Comparison of ENCODE assay signal across 10 mouse cellular contexts in the genomic region with DNA sequence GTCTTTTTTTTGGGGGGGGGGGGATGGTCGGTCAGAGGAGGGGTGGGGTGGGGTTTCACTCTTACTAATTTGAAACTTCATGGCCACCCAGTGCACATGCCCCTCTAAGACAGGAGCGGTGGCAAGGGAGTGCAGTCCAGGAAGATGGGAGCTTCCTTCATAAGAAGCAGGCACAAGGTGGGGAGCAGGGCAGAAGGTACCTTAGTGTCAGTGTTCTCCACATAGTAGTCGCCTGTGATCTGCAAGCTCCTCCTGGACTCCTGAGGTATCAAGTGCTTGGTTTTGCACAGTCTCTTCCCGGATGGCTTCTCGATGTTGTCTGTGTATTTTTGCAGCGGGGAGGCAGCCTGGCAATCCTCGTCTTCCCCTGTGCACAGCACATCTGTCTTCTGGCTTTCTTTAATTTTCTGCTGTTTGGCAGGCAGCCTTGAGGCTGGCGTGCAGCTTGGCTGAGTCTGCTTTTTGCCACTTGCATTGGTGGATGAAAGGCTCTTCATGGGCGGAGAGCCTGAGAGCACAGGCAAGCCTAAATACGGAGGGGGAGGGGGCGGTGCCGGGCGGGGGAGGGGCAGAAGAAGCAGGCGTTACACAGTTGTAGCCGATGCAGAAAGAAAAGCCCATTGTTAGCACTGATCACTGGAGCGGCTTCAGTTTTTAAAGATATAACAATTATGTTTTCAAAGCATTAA.
DNase-seq lines count a peak whose midpoint lies in the region; ATAC-seq and TF ChIP-seq lines count a peak whose summit lies in the region.
"Had no signal": no experiment of that assay in that cellular context is flagged by ENCODE, and none has a peak within 500 bp of the region (broad histone marks: within the 10 kb centered on the region; RNA-seq: fewer than 3 reads in every experiment).

No protein-coding gene starts in this region.

- no peak for TF ChIP-seq EP300 in heart, adult 2 months (IDR thresholded peaks at IDR 0.05; ENCODE audit: insufficient read depth, low read depth, low read length)

- ATAC-seq in neural tube, embryonic 11.5 days (ENCODE audit: insufficient read depth, low FRiP score, low TSS enrichment): peak; percentile 35; the same call in 1 of the 2 replicates
- peak; percentile 84 for ATAC-seq in forebrain, embryonic 16.5 days
- ATAC-seq in neural tube, embryonic 12.5 days (ENCODE audit: low FRiP score, low read depth): 0 out of 2 replicates have a peak, but pooled peaks have one; percentile 55

- H3K27me3 ChIP-seq in neural tube, embryonic 11.5 days (ENCODE audit: control insufficient read depth, insufficient read depth, low read length): 0 out of 2 replicates have a peak, but pooled peaks cover 2% of the 10 kb centered on the region
- H3K27me3 ChIP-seq in forebrain, embryonic 16.5 days (replicated peaks; ENCODE audit: control insufficient read depth, insufficient read depth, low read length): no peaks in the 10 kb centered on the region
- H3K27me3 ChIP-seq in neural tube, embryonic 12.5 days (replicated peaks): 0 out of 2 replicates have a peak, but pooled peaks cover 3% of the 10 kb centered on the region
- no peaks in the 10 kb centered on the region for H3K27me3 ChIP-seq in heart, adult 2 months (ENCODE audit: control insufficient read depth, insufficient read depth, low read length)
- H3K27me3 ChIP-seq: stomach, embryonic 15.5 days had no signal

- TF ChIP-seq POLR2A in heart, adult 2 months (IDR thresholded peaks at IDR 0.05; ENCODE audit: insufficient read depth, low read depth, low read length): no peak

- no peaks in the 10 kb centered on the region for H3K36me3 ChIP-seq in neural tube, embryonic 11.5 days (ENCODE audit: control insufficient read depth, insufficient read depth, low read length)
- no peaks in the 10 kb centered on the region for H3K36me3 ChIP-seq in forebrain, embryonic 16.5 days (ENCODE audit: control insufficient read depth, insufficient read depth)
- H3K36me3 ChIP-seq in neural tube, embryonic 12.5 days: peaks cover 24% of the 10 kb centered on the region
- H3K36me3 ChIP-seq in heart, adult 2 months (ENCODE audit: control insufficient read depth, insufficient read depth, low read length): no peaks in the 10 kb centered on the region
- H3K36me3 ChIP-seq: stomach, embryonic 15.5 days had no signal

- intact Hi-C loops in heart, adult 2 months (cut with DNase I): no loop called here

- no peak overlapping the region for H3K4me2 ChIP-seq in neural tube, embryonic 11.5 days (ENCODE audit: low read depth)
- no peak overlapping the region for H3K4me2 ChIP-seq in forebrain, embryonic 16.5 days (ENCODE audit: low read length)
- no peak overlapping the region for H3K4me2 ChIP-seq in neural tube, embryonic 12.5 days (replicated peaks)
- H3K4me2 ChIP-seq: stomach, embryonic 15.5 days had no signal

- H3K9me3 ChIP-seq in neural tube, embryonic 11.5 days (ENCODE audit: control insufficient read depth, low read length): no peaks in the 10 kb centered on the region
- H3K9me3 ChIP-seq in forebrain, embryonic 16.5 days (ENCODE audit: control insufficient read depth, low read length): no peaks in the 10 kb centered on the region
- H3K9me3 ChIP-seq in neural tube, embryonic 12.5 days: no peaks in the 10 kb centered on the region
- H3K9me3 ChIP-seq: stomach, embryonic 15.5 days had no signal

- no peaks in the 10 kb centered on the region for H3K79me2 ChIP-seq in heart, adult 2 months (replicated peaks; ENCODE audit: control insufficient read depth, insufficient read depth, low read length)

- no peak for TF ChIP-seq CTCF in heart, adult 2 months (IDR thresholded peaks at IDR 0.05)

- no peak overlapping the region for H3K27ac ChIP-seq in neural tube, embryonic 11.5 days (ENCODE audit: low read depth, low read length)
- peak overlapping the region; percentile 56 for H3K27ac ChIP-seq in forebrain, embryonic 16.5 days (ENCODE audit: low read length)
- no peak overlapping the region for H3K27ac ChIP-seq in neural tube, embryonic 12.5 days
- H3K27ac ChIP-seq in heart, adult 2 months: no peak overlapping the region
- H3K27ac ChIP-seq: stomach, embryonic 15.5 days had no signal

- no peaks in the 10 kb centered on the region for H3K4me1 ChIP-seq in neural tube, embryonic 11.5 days (ENCODE audit: control insufficient read depth, insufficient read depth, low read length)
- H3K4me1 ChIP-seq in forebrain, embryonic 16.5 days (replicated peaks; ENCODE audit: control insufficient read depth, insufficient read depth, low read length): peaks cover 15% of the 10 kb centered on the region
- H3K4me1 ChIP-seq in neural tube, embryonic 12.5 days: peaks cover 13% of the 10 kb centered on the region; the same call in 1 of the 2 replicates
- peaks cover 3% of the 10 kb centered on the region for H3K4me1 ChIP-seq in heart, adult 2 months (ENCODE audit: control insufficient read depth, insufficient read depth, low read length)

- no peak overlapping the region for H3K4me3 ChIP-seq in neural tube, embryonic 11.5 days (ENCODE audit: low read depth, low read length)
- no peak overlapping the region for H3K4me3 ChIP-seq in forebrain, embryonic 16.5 days (replicated peaks; ENCODE audit: low read length)
- H3K4me3 ChIP-seq in neural tube, embryonic 12.5 days: no peak overlapping the region
- H3K4me3 ChIP-seq in heart, adult 2 months: no peak overlapping the region
- H3K4me3 ChIP-seq: stomach, embryonic 15.5 days had no signal

- WGBS in neural tube, embryonic 11.5 days: 35% methylated on average over 16 of the region's 16 CpGs
- 16% methylated on average over 16 of the region's 16 CpGs for WGBS in forebrain, embryonic 16.5 days
- 35% methylated on average over 16 of the region's 16 CpGs for WGBS in neural tube, embryonic 12.5 days
- WGBS in heart, adult 2 months: 46% methylated on average over 16 of the region's 16 CpGs

- H3K9ac ChIP-seq in neural tube, embryonic 11.5 days (ENCODE audit: low read length): no peak overlapping the region
- H3K9ac ChIP-seq in forebrain, embryonic 16.5 days (replicated peaks; ENCODE audit: low read depth, low read length): no peak overlapping the region
- no peak overlapping the region for H3K9ac ChIP-seq in neural tube, embryonic 12.5 days
- H3K9ac ChIP-seq in heart, adult 2 months (ENCODE audit: low read depth, low read length): no peak overlapping the region
- H3K9ac ChIP-seq: stomach, embryonic 15.5 days had no signal

- peak; percentile 2 for DNase-seq in embryo, embryonic 9.5 days (ENCODE audit: extremely low spot score)
- DNase-seq in embryo, embryonic 10.5 days (ENCODE audit: low spot score): no peak
- DNase-seq in neural tube, embryonic 11.5 days (ENCODE audit: low spot score): no peak
- no peak for DNase-seq in neural tube, embryonic 10.5 days (ENCODE audit: extremely low spot score, low spot score)
- no peak for DNase-seq in cerebellum, postnatal 4 days (ENCODE audit: low spot score in 2 of 2)
- DNase-seq in heart, adult 2 months: no peak
- DNase-seq: kidney, adult 18-20 months had no signal
